Mouse (Mus musculus) small intestine, adult 2 months (tissue): ENCODE results near the gene Dnajc28.

Source experiments
- CTCF ChIP-seq: fragments of 200-500 bp; IDR thresholded peaks from 2 replicates; pipeline ENCODE4 v1.5.1; 2012; ENCODE audit warnings: low read depth, mild to moderate bottlenecking, control low read depth, inconsistent platforms, low read length, moderate library complexity, mixed read lengths; ENCODE audit not compliant: insufficient replicate concordance, insufficient read length; ENCODE audit errors: extremely low read depth
- POLR2A ChIP-seq: fragments of 200-500 bp; IDR thresholded peaks from 2 replicates; pipeline ENCODE4 v1.6.1; 2012; ENCODE audit warnings: low read depth, mild to moderate bottlenecking, control low read depth, inconsistent platforms, low read length, moderate library complexity

DNA sequence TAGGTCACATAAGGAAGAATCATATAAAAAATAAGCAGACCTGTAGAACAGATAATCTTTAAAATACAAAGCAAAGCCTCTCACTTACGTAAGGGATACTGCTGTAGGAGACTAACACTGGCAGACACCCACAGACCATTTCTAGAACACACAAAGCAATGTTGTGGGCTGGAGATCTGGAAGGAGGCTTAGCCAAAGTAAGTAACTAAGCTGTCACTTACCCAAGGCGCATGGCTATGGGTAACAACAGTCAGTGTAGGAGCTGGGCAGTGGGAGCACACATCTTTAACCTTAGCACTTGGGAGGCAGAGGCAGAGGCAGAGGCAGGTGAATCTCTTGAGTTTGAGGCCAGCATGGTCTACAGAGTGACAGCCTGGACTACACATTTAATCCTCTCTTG, 20.8 kb upstream of the Dnajc28 start:
- TF ChIP-seq POLR2A = no peak
- no peak for TF ChIP-seq CTCF
